Mouse (Mus musculus): ENCODE results near the gene Cass4. TPM values are rescaled to one million over a fixed set of nuclear protein-coding genes. Genes with fewer than 3 reads are reported as not detected.

The Cass4 gene
- polyA plus RNA-seq, 1 experiment from 2014 or later = 1.0 TPM

DNA sequence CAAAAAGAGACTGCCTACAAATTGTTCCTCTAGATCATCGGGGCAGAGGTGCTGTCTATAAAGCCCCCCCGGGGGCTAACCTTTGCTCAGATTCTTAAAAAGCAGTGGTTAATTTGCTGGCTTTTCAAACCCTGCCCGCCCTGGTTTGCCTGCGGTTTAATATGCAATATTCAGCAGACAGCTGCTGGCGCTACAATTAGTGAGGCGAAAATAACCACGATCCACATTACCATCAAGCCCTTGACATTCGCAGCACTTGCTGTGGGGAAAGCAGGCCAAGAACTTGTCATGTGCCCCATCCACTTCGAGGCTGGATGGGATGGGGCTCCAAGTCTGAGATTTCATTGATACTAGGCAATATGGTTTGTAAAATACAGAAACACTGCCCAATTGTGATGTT is 40.4 kb upstream of the Cass4 start:
- Histone ChIP-seq H3K36me3 (ENCODE audit: control insufficient read depth, insufficient read depth) (peaks cover 35% of the 10 kb centered on the region), H3K4me1 (ENCODE audit: control insufficient read depth, insufficient read depth, low read length) (peaks cover 3% of the 10 kb centered on the region), H3K9ac (ENCODE audit: low read length) (no peak overlapping the region), H3K9me3 (replicated peaks; ENCODE audit: control insufficient read depth, low read length) (no peaks in the 10 kb centered on the region), H3K27me3 (ENCODE audit: control insufficient read depth, insufficient read depth, low read length) (no peaks in the 10 kb centered on the region), H3K4me3 (ENCODE audit: low read length) (no peak overlapping the region), H3K4me2 (ENCODE audit: low read depth, low read length) (no peak overlapping the region), H3K27ac (ENCODE audit: low read length) (no peak overlapping the region)
- WGBS = 80% methylated on average over 9 of the region's 9 CpGs
- ATAC-seq (replicated peaks; ENCODE audit: extremely low read depth, insufficient read depth, low FRiP score) = no peak

DNA sequence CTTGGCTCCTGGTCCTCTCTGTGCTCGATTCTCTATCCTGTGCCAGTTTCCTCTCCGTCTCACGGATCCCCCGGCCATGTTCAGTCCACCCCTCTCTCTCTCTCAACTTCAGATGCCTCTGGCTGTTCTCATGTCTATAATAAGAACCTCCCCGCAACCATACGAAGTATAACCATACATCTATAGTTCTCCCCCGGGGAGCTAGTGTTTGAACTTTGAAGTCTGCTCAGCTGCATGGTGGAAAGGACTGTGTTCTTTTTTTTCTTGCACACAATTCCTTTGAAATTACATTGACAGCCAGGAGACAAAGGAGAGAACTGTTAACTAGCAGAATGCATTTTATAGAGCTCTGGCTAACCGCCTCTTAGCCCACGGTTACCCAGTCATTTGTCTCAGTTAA is 38.8 kb upstream of the Cass4 start:
- Histone ChIP-seq H3K36me3 (ENCODE audit: control insufficient read depth, insufficient read depth) (peaks cover 49% of the 10 kb centered on the region), H3K4me3 (ENCODE audit: low read length) (no peak overlapping the region), H3K4me2 (ENCODE audit: low read depth, low read length) (no peak overlapping the region), H3K9me3 (replicated peaks; ENCODE audit: control insufficient read depth, low read length) (no peaks in the 10 kb centered on the region), H3K9ac (ENCODE audit: low read length) (no peak overlapping the region), H3K27ac (ENCODE audit: low read length) (no peak overlapping the region), H3K27me3 (ENCODE audit: control insufficient read depth, insufficient read depth, low read length) (no peaks in the 10 kb centered on the region), H3K4me1 (ENCODE audit: control insufficient read depth, insufficient read depth, low read length) (no peaks in the 10 kb centered on the region; the same call in 1 of the 2 replicates)
- WGBS = 83% methylated on average over 9 of the region's 9 CpGs
- ATAC-seq (replicated peaks; ENCODE audit: extremely low read depth, insufficient read depth, low FRiP score) = no peak

DNA sequence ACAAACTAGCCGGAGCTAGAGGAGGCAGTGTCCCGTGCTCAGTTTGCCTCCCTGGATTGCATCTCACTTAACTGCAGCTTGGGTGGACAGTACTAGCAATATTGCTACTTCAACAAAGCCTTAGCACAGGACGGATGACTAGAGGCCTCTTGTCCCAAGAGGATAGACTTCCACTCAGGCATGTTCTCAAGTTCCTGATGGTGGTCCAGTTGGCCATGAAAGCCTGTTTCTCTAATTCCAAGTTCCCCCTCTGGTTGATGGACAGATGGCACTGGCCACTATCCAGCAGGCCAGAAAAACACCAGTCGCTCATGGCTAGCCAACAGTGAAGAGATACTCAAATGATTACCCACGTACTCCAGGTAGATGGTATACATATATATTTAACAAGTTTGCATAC is 37.8 kb upstream of the Cass4 start:
- H3K27ac ChIP-seq (ENCODE audit: low read length) = no peak overlapping the region
- H3K27me3 ChIP-seq (ENCODE audit: control insufficient read depth, insufficient read depth, low read length) = no peaks in the 10 kb centered on the region
- H3K9ac ChIP-seq (ENCODE audit: low read length) = no peak overlapping the region
- no peak for ATAC-seq (replicated peaks; ENCODE audit: extremely low read depth, insufficient read depth, low FRiP score)
- no peak overlapping the region for H3K4me3 ChIP-seq (ENCODE audit: low read length)
- no peak overlapping the region for H3K4me2 ChIP-seq (ENCODE audit: low read depth, low read length)
- no peaks in the 10 kb centered on the region for H3K9me3 ChIP-seq (replicated peaks; ENCODE audit: control insufficient read depth, low read length)
- H3K4me1 ChIP-seq (ENCODE audit: control insufficient read depth, insufficient read depth, low read length) = no peaks in the 10 kb centered on the region; the same call in 1 of the 2 replicates
- WGBS = 85% methylated on average over 5 of the region's 5 CpGs
- H3K36me3 ChIP-seq (ENCODE audit: control insufficient read depth, insufficient read depth) = peaks cover 49% of the 10 kb centered on the region

DNA sequence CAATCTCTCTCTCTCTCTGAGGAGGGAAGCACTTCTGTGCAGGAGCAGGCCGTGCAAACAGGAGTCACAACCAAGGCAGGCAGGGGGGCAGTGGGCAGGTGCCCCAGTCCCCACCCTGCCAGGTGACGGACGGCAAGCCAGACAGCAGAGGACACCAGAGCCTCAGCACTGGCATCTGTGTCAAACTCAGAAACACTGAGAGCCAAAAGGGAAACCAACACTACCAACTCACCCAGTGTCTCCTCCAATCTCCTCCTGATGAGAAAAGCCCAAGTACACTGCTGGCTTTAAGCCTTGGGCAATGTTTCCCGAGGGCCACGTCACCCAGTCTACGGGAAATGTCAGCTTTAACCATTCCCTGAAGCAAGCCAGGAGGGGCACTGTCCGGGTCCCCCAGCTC is 30.4 kb upstream of the Cass4 start:
- no peaks in the 10 kb centered on the region for H3K9me3 ChIP-seq (replicated peaks; ENCODE audit: control insufficient read depth, low read length)
- H3K4me2 ChIP-seq (ENCODE audit: low read depth, low read length) = no peak overlapping the region
- ATAC-seq (replicated peaks; ENCODE audit: extremely low read depth, insufficient read depth, low FRiP score) = no peak
- no peak overlapping the region for H3K27ac ChIP-seq (ENCODE audit: low read length)
- peaks cover 69% of the 10 kb centered on the region for H3K36me3 ChIP-seq (ENCODE audit: control insufficient read depth, insufficient read depth)
- H3K9ac ChIP-seq (ENCODE audit: low read length) = no peak overlapping the region
- 82% methylated on average over 7 of the region's 7 CpGs for WGBS
- no peak overlapping the region for H3K4me3 ChIP-seq (ENCODE audit: low read length)
- H3K4me1 ChIP-seq (ENCODE audit: control insufficient read depth, insufficient read depth, low read length) = peaks cover 5% of the 10 kb centered on the region; the same call in 1 of the 2 replicates
- no peaks in the 10 kb centered on the region for H3K27me3 ChIP-seq (ENCODE audit: control insufficient read depth, insufficient read depth, low read length)

DNA sequence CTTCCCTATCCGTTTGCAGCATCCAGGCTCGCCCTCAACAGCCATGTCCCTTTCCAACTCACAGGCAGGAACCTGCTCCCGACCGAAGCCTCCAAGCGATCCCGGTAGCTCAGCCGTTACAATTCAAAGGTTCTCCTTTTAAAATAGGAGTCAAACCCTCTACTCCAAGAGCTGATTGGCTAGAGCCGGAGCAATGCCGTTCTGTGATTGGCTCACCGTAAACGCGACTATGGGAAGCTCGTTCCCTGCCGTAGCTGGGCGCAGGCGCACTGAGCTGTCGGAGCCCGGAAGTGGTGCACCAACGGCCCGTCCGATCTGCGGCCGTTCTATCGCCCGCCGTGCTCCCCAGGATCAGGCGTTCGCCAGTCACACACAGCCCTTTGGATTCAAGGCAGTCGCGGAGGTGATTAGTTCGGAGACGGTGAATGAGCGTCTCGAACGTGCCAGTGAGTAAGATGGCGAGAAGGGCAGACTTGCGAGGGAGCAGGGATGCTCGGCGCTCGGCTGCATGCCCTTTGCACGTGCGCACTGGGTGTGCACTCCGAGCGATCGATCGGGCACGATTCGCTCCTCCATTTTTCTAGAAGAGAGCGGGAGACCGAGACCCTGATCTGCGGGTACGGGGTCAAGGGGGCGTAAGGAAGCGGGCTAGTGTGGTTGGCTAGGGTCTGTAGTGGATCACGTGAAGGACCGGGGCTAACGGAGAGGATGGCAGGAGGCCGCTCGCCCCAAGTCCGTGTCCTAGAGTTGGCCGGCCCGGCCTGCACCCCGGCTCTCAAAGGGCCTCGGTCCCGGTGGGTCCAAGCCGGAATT is 23.0 kb upstream of the Cass4 start, which contains the start of the genes Aurka and Cstf1:
Aurka (minus strand) TSS at position 125 of the 813 bp plus-strand sequence.
Cstf1 (plus strand) TSS at position 271 of the 813 bp plus-strand sequence.
- H3K4me1 ChIP-seq (ENCODE audit: control insufficient read depth, insufficient read depth, low read length) = peaks cover 26% of the 10 kb centered on the region
- under 1% methylated on average over 66 of the region's 66 CpGs for WGBS
- H3K36me3 ChIP-seq (ENCODE audit: control insufficient read depth, insufficient read depth) = peaks cover 39% of the 10 kb centered on the region
- peak within 1 kb of the TSS; percentile 87 for H3K4me2 ChIP-seq (ENCODE audit: low read depth, low read length)
- ATAC-seq (replicated peaks; ENCODE audit: extremely low read depth, insufficient read depth, low FRiP score) = peak; percentile 99
- H3K4me3 ChIP-seq (ENCODE audit: low read length) = peak within 1 kb of the TSS; percentile 87
- peak within 1 kb of the TSS; percentile 97 for H3K9ac ChIP-seq (ENCODE audit: low read length)
- no peaks in the 10 kb centered on the region for H3K27me3 ChIP-seq (ENCODE audit: control insufficient read depth, insufficient read depth, low read length)
- no peaks in the 10 kb centered on the region for H3K9me3 ChIP-seq (replicated peaks; ENCODE audit: control insufficient read depth, low read length)
- H3K27ac ChIP-seq (ENCODE audit: low read length) = peak within 1 kb of the TSS; percentile 91

DNA sequence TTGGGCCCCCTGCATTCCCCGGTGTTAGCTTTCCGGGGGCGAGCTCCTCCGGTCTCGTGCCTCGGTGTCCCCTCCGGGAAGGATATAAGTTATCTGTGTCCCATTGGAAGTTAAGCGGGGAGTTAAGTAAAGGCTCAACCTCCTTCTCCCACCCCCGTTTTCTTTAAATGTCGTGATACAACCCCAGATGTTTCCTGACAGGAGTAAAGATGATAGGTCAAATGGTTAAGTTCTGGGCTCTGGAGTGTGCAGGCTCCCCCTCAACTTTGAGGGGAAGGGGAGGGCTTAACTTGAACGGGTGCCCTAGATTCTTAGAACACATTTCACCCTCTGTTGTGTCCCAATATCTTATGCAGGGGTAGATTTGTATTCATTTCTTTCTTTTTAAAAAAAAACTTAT is 22.3 kb upstream of the Cass4 start:
- no peak for ATAC-seq (replicated peaks; ENCODE audit: extremely low read depth, insufficient read depth, low FRiP score)
- Histone ChIP-seq H3K27ac (ENCODE audit: low read length) (peak overlapping the region; percentile 91), H3K27me3 (ENCODE audit: control insufficient read depth, insufficient read depth, low read length) (no peaks in the 10 kb centered on the region), H3K4me3 (ENCODE audit: low read length) (peak overlapping the region; percentile 87), H3K4me2 (ENCODE audit: low read depth, low read length) (peak overlapping the region; percentile 73), H3K4me1 (ENCODE audit: control insufficient read depth, insufficient read depth, low read length) (peaks cover 26% of the 10 kb centered on the region), H3K36me3 (ENCODE audit: control insufficient read depth, insufficient read depth) (peaks cover 45% of the 10 kb centered on the region), H3K9ac (ENCODE audit: low read length) (peak overlapping the region; percentile 97), H3K9me3 (replicated peaks; ENCODE audit: control insufficient read depth, low read length) (no peaks in the 10 kb centered on the region)
- WGBS = 1% methylated on average over 11 of the region's 11 CpGs

DNA sequence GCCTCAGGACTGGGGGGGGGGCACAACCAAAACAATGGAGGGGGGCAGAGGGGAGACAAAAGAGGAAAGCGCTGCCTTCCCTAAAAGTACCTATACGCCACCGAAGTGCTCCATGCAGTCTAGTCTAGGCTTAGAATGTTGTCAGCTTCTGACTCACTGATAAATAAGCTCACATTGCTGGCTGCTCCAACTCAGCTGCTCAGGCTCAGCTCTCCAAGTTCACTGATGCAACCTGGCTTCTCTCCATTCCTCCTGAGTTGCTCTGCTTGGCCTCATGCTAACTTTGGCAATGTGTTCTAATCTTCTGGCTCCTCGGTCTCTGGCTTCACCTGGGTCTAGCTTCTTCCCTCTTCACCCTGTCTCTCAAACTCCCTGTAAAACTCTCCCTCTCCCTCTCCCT is 17.0 kb upstream of the Cass4 start:
- Histone ChIP-seq H3K4me1 (ENCODE audit: control insufficient read depth, insufficient read depth, low read length) (peaks cover 6% of the 10 kb centered on the region), H3K4me2 (ENCODE audit: low read depth, low read length) (no peak overlapping the region), H3K27ac (ENCODE audit: low read length) (no peak overlapping the region), H3K9ac (ENCODE audit: low read length) (no peak overlapping the region), H3K4me3 (ENCODE audit: low read length) (no peak overlapping the region), H3K9me3 (replicated peaks; ENCODE audit: control insufficient read depth, low read length) (no peaks in the 10 kb centered on the region), H3K27me3 (ENCODE audit: control insufficient read depth, insufficient read depth, low read length) (no peaks in the 10 kb centered on the region), H3K36me3 (ENCODE audit: control insufficient read depth, insufficient read depth) (peaks cover 78% of the 10 kb centered on the region)
- ATAC-seq (replicated peaks; ENCODE audit: extremely low read depth, insufficient read depth, low FRiP score) = no peak
- 85% methylated on average over 4 of the region's 4 CpGs for WGBS

DNA sequence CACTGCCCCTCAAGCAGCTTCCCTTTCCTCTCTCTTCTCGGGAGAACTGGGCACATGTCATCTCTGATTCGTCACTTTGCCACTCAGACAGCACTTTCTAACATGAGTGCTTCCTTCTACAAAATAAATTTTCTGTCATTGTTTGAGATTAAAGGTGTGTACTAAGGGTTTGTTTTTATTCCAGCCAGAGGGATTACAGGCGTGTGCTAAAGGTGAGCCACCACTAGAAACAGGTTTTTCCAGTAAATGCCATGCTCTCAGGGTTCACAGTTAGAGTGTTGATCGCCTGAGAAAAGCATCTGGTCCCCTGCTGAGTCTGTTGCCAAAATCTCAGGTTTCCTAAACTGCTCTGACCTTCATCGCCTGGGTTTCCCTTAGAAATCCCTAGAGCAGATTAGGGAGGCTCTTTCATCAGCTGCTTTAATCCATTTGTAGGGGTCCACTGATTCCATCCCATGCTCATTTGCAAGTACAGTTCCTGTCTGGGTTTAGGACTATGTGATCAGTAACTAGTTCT is 16.5 kb upstream of the Cass4 start:
- Histone ChIP-seq H3K4me3 (ENCODE audit: low read length) (no peak overlapping the region), H3K9ac (ENCODE audit: low read length) (no peak overlapping the region), H3K27me3 (ENCODE audit: control insufficient read depth, insufficient read depth, low read length) (no peaks in the 10 kb centered on the region), H3K36me3 (ENCODE audit: control insufficient read depth, insufficient read depth) (peaks cover 83% of the 10 kb centered on the region), H3K4me1 (ENCODE audit: control insufficient read depth, insufficient read depth, low read length) (peaks cover 1% of the 10 kb centered on the region), H3K27ac (ENCODE audit: low read length) (no peak overlapping the region), H3K9me3 (replicated peaks; ENCODE audit: control insufficient read depth, low read length) (no peaks in the 10 kb centered on the region), H3K4me2 (ENCODE audit: low read depth, low read length) (no peak overlapping the region)
- 54% methylated on average over 5 of the region's 5 CpGs for WGBS
- no peak for ATAC-seq (replicated peaks; ENCODE audit: extremely low read depth, insufficient read depth, low FRiP score)

DNA sequence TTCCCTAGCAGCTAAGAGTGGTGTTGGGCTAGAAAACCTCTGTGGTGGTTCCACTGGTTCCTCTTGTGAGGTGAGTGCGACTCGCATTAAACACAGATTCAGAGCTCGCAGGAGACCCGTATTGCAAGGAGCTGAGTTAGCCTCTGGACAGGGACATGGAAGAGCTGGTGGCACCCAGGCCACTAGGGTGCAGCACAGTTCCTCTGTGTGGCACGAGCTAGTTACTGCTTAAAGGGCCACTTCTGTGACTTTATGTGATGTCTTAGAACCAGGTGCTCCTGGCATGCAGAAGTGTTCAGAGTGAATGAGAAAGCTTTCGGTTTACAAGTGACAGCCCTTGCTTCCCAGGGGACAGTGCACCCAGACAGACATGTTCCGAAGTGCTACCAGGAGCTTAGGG is 15.3 kb upstream of the Cass4 start:
- Histone ChIP-seq H3K4me3 (ENCODE audit: low read length) (no peak overlapping the region), H3K27ac (ENCODE audit: low read length) (no peak overlapping the region), H3K4me2 (ENCODE audit: low read depth, low read length) (no peak overlapping the region), H3K36me3 (ENCODE audit: control insufficient read depth, insufficient read depth) (peaks cover 81% of the 10 kb centered on the region), H3K9me3 (replicated peaks; ENCODE audit: control insufficient read depth, low read length) (no peaks in the 10 kb centered on the region), H3K9ac (ENCODE audit: low read length) (no peak overlapping the region), H3K4me1 (ENCODE audit: control insufficient read depth, insufficient read depth, low read length) (no peaks in the 10 kb centered on the region), H3K27me3 (ENCODE audit: control insufficient read depth, insufficient read depth, low read length) (no peaks in the 10 kb centered on the region)
- WGBS = 68% methylated on average over 7 of the region's 7 CpGs
- no peak; the same call in 1 of the 2 replicates for ATAC-seq (replicated peaks; ENCODE audit: extremely low read depth, insufficient read depth, low FRiP score)

Measured in heart, embryonic 16.5 days (tissue).